Mouse (Mus musculus) G1E (cell line): ENCODE data around the gene Pm20d2.

Experiments used
- CTCF ChIP-seq: IDR thresholded peaks from 2 replicates; pipeline ENCODE4 v1.5.1; 2012; ENCODE audit warnings: low read depth, low read length, inconsistent platforms, mixed read lengths
- TAL1 ChIP-seq: conservative IDR thresholded peaks from 2 replicates; pipeline ENCODE4 v1.6.1; 2012; ENCODE audit warnings: low read depth, low read length, inconsistent platforms, mixed read lengths

GRCm38 (mm10) chr4:33207551-33207950 is 18.0 kb upstream of the Pm20d2 start:
- TF ChIP-seq CTCF (no peak), TAL1 (no peak)
